Mouse (Mus musculus): ENCODE results near the gene Ano6.

DNA sequence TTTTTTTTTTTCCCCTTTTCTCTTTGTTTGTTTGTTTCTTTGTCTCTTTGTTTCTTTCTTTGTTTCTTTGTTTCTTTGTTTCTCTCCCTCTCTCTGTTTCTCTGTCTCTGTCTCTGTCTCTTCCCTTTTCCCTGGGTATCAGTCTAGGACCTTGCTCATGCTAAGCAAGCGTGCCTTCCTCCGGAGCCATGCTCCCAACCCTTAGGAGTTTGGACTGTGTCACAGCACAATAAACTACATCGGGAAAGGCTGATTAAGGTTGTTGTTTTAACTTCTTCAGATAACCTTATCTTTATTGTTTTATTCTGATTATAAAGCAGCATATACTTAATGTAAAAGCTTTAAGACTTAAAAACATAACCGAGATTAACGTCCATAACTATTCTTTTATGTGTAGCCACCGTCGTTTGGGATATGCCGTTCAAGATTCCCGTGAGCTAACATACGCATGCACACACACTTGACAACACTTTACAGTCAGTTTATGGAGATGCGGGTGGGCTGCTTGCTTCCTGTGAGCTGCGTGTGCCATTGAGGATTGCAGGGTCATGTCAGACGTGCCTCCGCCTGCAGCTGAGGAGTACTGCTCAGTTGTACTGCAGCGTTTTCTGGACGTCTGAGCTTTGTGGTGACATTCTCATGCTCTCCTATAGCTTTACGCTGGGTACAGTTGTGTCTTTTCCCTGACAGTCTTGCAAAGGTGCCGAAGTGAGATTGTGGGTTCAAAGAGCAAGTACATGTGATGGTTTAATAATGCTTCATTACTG, 52.7 kb downstream of the Ano6 start:
- no peak for TF ChIP-seq CTCF (IDR thresholded peaks at IDR 0.05; ENCODE audit: low read depth)
- TF ChIP-seq EP300 (optimal IDR thresholded peaks at IDR 0.05), result no peak

All from stomach, postnatal 0 days (tissue).